ENCODE assay signal across 27 mouse cellular contexts in genomic region chr4:66264031-66264430, GRCm38 (mm10).
A peak's percentile ranks its signal among the peaks of the same experiment; 100 is the strongest.
DNase-seq lines count a peak whose midpoint lies in the region; ATAC-seq and TF ChIP-seq lines count a peak whose summit lies in the region.
"Had no signal": no experiment of that assay in that cellular context is flagged by ENCODE, and none has a peak within 500 bp of the region (broad histone marks: within the 10 kb centered on the region; RNA-seq: fewer than 3 reads in every experiment).

No protein-coding gene starts in this region.

- DNase-seq in forebrain, postnatal 0 days, result no peak
- peak; percentile 8 for DNase-seq in heart, postnatal 0 days (ENCODE audit: low spot score)
- no peak for DNase-seq in heart, embryonic 10.5 days (ENCODE audit: low spot score)
- DNase-seq in left cerebral cortex, adult 9 months (ENCODE audit: low spot score in 2 of 2), result peak; percentile 17 to 28
- no peak for DNase-seq in left cerebral cortex, postnatal 10 days (ENCODE audit: extremely low spot score in 1 of 2, low spot score in 2 of 2)
- peak; percentile 22 to 42 for DNase-seq in right cerebral cortex, postnatal 10 days (ENCODE audit: low spot score in 2 of 2)
- no peak for DNase-seq in right cerebral cortex, postnatal 14 days
- DNase-seq: adrenal gland, adult 8-10 months; adrenal gland, postnatal 25 days; cerebellum, adult 2 months; cerebellum, adult 9-11 months; cerebellum, postnatal 25 days; gastrocnemius, adult 2 months; gastrocnemius, postnatal 14 days; heart, adult 11 months; heart, postnatal 14 days; heart, postnatal 4 days had no signal

- H3K9me3 ChIP-seq in forebrain, postnatal 0 days (ENCODE audit: low read length), result no peaks in the 10 kb centered on the region
- H3K9me3 ChIP-seq in forebrain, embryonic 16.5 days (ENCODE audit: control insufficient read depth, low read length), result no peaks in the 10 kb centered on the region
- no peaks in the 10 kb centered on the region for H3K9me3 ChIP-seq in heart, postnatal 0 days (replicated peaks; ENCODE audit: control insufficient read depth, low read length)
- no peaks in the 10 kb centered on the region for H3K9me3 ChIP-seq in heart, embryonic 10.5 days
- H3K9me3 ChIP-seq: embryonic facial prominence, embryonic 12.5 days; embryonic facial prominence, embryonic 15.5 days; heart, embryonic 12.5 days; heart, embryonic 15.5 days had no signal

- no peak overlapping the region for H3K4me3 ChIP-seq in forebrain, postnatal 0 days (ENCODE audit: low read depth, low read length)
- no peak overlapping the region for H3K4me3 ChIP-seq in forebrain, embryonic 16.5 days (replicated peaks; ENCODE audit: low read length)
- no peak overlapping the region for H3K4me3 ChIP-seq in heart, postnatal 0 days (ENCODE audit: low read depth, low read length)
- H3K4me3 ChIP-seq in heart, embryonic 10.5 days, result no peak overlapping the region
- H3K4me3 ChIP-seq: embryonic facial prominence, embryonic 12.5 days; embryonic facial prominence, embryonic 15.5 days; gastrocnemius, adult 2 months; heart, embryonic 12.5 days; heart, embryonic 15.5 days had no signal

- no peaks in the 10 kb centered on the region for H3K36me3 ChIP-seq in forebrain, postnatal 0 days (ENCODE audit: insufficient read depth)
- no peaks in the 10 kb centered on the region for H3K36me3 ChIP-seq in forebrain, embryonic 16.5 days (ENCODE audit: control insufficient read depth, insufficient read depth)
- no peaks in the 10 kb centered on the region for H3K36me3 ChIP-seq in heart, postnatal 0 days (replicated peaks; ENCODE audit: control insufficient read depth, insufficient read depth, low read length)
- H3K36me3 ChIP-seq in heart, embryonic 10.5 days, result no peaks in the 10 kb centered on the region
- H3K36me3 ChIP-seq: embryonic facial prominence, embryonic 12.5 days; embryonic facial prominence, embryonic 15.5 days; heart, embryonic 12.5 days; heart, embryonic 15.5 days had no signal

- intact Hi-C loops in left cerebral cortex, postnatal 10 days (cut with DNase I), result no loop called here

- no peak overlapping the region for H3K4me2 ChIP-seq in forebrain, postnatal 0 days (ENCODE audit: low read depth)
- no peak overlapping the region for H3K4me2 ChIP-seq in forebrain, embryonic 16.5 days (ENCODE audit: low read length)
- H3K4me2 ChIP-seq in heart, postnatal 0 days (ENCODE audit: low read depth, low read length), result no peak overlapping the region
- H3K4me2 ChIP-seq: embryonic facial prominence, embryonic 12.5 days; embryonic facial prominence, embryonic 15.5 days; heart, embryonic 12.5 days; heart, embryonic 15.5 days; hindbrain, embryonic 14.5 days had no signal

- TF ChIP-seq EP300 in heart, postnatal 0 days (IDR thresholded peaks at IDR 0.05; ENCODE audit: low read depth), result no peak

- WGBS in forebrain, postnatal 0 days, result 70% methylated on average over 4 of the region's 4 CpGs
- 79% methylated on average over 4 of the region's 4 CpGs for WGBS in forebrain, embryonic 16.5 days
- 34% methylated on average over 4 of the region's 4 CpGs for WGBS in heart, postnatal 0 days
- WGBS in heart, embryonic 10.5 days, result 69% methylated on average over 4 of the region's 4 CpGs

- 0 out of 2 replicates have a peak, but pooled peaks cover 9% of the 10 kb centered on the region for H3K4me1 ChIP-seq in forebrain, postnatal 0 days (ENCODE audit: insufficient read depth)
- 0 out of 2 replicates have a peak, but pooled peaks cover 2% of the 10 kb centered on the region for H3K4me1 ChIP-seq in forebrain, embryonic 16.5 days (replicated peaks; ENCODE audit: control insufficient read depth, insufficient read depth, low read length)
- H3K4me1 ChIP-seq in heart, postnatal 0 days (ENCODE audit: control insufficient read depth, insufficient read depth), result peaks cover 10% of the 10 kb centered on the region; the same call in 1 of the 2 replicates
- no peaks in the 10 kb centered on the region for H3K4me1 ChIP-seq in heart, embryonic 10.5 days
- H3K4me1 ChIP-seq: embryonic facial prominence, embryonic 12.5 days; embryonic facial prominence, embryonic 15.5 days; heart, embryonic 12.5 days had no signal

- peak; percentile 40 for ATAC-seq in forebrain, postnatal 0 days
- no peak for ATAC-seq in forebrain, embryonic 16.5 days
- no peak for ATAC-seq in heart, postnatal 0 days (ENCODE audit: insufficient read depth, low read depth)
- ATAC-seq: activated CD4-positive, CD25-positive, alpha-beta regulatory T cell, adult 4 months; forebrain, embryonic 14.5 days; hindbrain, postnatal 0 days; inflammation-experienced regulatory T-cells, adult 6 months had no signal

- H3K27ac ChIP-seq in forebrain, postnatal 0 days (ENCODE audit: low read depth, low read length), result no peak overlapping the region
- no peak overlapping the region for H3K27ac ChIP-seq in forebrain, embryonic 16.5 days (ENCODE audit: low read length)
- no peak overlapping the region for H3K27ac ChIP-seq in heart, postnatal 0 days (ENCODE audit: low read depth)
- no peak overlapping the region for H3K27ac ChIP-seq in heart, embryonic 10.5 days
- H3K27ac ChIP-seq: embryonic facial prominence, embryonic 12.5 days; embryonic facial prominence, embryonic 15.5 days; gastrocnemius, adult 2 months; heart, embryonic 15.5 days; hindbrain, embryonic 14.5 days; hindbrain, postnatal 0 days had no signal

- H3K9ac ChIP-seq in forebrain, postnatal 0 days, result no peak overlapping the region
- no peak overlapping the region for H3K9ac ChIP-seq in forebrain, embryonic 16.5 days (replicated peaks; ENCODE audit: low read depth, low read length)
- no peak overlapping the region for H3K9ac ChIP-seq in heart, postnatal 0 days (replicated peaks; ENCODE audit: low read depth, low read length)
- H3K9ac ChIP-seq: embryonic facial prominence, embryonic 12.5 days; embryonic facial prominence, embryonic 15.5 days; heart, embryonic 12.5 days; heart, embryonic 15.5 days; hindbrain, embryonic 14.5 days had no signal

- no peaks in the 10 kb centered on the region for H3K27me3 ChIP-seq in forebrain, postnatal 0 days (ENCODE audit: insufficient read depth, low read length)
- no peaks in the 10 kb centered on the region for H3K27me3 ChIP-seq in forebrain, embryonic 16.5 days (replicated peaks; ENCODE audit: control insufficient read depth, insufficient read depth, low read length)
- no peaks in the 10 kb centered on the region for H3K27me3 ChIP-seq in heart, postnatal 0 days (ENCODE audit: control insufficient read depth, insufficient read depth, low read length)
- H3K27me3 ChIP-seq in heart, embryonic 10.5 days (ENCODE audit: insufficient read depth, poor library complexity, severe bottlenecking), result no peaks in the 10 kb centered on the region
- H3K27me3 ChIP-seq: embryonic facial prominence, embryonic 12.5 days; embryonic facial prominence, embryonic 15.5 days; heart, embryonic 12.5 days; heart, embryonic 15.5 days had no signal

- no peak for TF ChIP-seq CTCF in forebrain, postnatal 0 days (IDR thresholded peaks at IDR 0.05; ENCODE audit: low read depth)
- TF ChIP-seq CTCF in heart, postnatal 0 days (IDR thresholded peaks at IDR 0.05; ENCODE audit: low read depth), result no peak

Comparison
In these comparisons a context has a peak if more than half of its experiments do, and no peak if none do; other contexts are left out.
1. DNase-seq: peak in heart, postnatal 0 days (single experiment), left cerebral cortex, adult 9 months (2 of 2) and right cerebral cortex, postnatal 10 days (2 of 2); none in forebrain, postnatal 0 days (single experiment), heart, embryonic 10.5 days (single experiment), left cerebral cortex, postnatal 10 days (0 of 2) and right cerebral cortex, postnatal 14 days (single experiment).